Mouse (Mus musculus): ENCODE measurements at regions not wholly inside any gene's neighbourhood (a gene's known extent, or its start where the extent isn't known, plus 50 kb on each side); places are given as distances from the start of the nearest gene placed in this dataset.

DNA sequence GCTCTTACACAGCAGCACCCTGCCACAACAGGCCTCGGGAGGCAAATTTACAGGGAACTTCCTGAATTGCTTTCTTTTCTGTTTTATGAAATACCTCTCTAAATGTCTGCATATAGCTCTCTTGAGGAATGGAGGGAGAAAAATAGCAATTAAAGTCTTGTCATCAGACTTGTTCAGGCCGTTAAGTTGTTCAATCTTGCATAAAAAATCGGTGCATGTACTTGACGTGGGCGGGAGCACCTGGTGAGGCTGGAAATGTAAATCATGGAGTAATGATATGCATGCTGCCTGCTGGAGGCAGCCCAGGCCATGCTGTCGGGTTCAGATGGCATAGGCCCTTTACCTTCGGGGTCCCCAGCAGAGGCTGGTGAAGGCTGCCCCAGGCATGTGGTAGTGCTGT is 153.6 kb upstream of the A530016L24Rik start:
- no peak for TF ChIP-seq POLR2A (IDR thresholded peaks at IDR 0.05; ENCODE audit: borderline replicate concordance, control insufficient read depth, low read depth, low read length)
- no peak for TF ChIP-seq CTCF (IDR thresholded peaks at IDR 0.05; ENCODE audit: control insufficient read depth, insufficient read depth, low read length)
